Mouse (Mus musculus): ENCODE measurements at regions not wholly inside any gene's neighbourhood (a gene's known extent, or its start where the extent isn't known, plus 50 kb on each side); places are given as distances from the start of the nearest gene placed in this dataset.
"Not testable (repeated sequence)": the region's sequence is repeated elsewhere in the genome, so short reads cannot be mapped to it uniquely, and the experiment has no call there.

DNA sequence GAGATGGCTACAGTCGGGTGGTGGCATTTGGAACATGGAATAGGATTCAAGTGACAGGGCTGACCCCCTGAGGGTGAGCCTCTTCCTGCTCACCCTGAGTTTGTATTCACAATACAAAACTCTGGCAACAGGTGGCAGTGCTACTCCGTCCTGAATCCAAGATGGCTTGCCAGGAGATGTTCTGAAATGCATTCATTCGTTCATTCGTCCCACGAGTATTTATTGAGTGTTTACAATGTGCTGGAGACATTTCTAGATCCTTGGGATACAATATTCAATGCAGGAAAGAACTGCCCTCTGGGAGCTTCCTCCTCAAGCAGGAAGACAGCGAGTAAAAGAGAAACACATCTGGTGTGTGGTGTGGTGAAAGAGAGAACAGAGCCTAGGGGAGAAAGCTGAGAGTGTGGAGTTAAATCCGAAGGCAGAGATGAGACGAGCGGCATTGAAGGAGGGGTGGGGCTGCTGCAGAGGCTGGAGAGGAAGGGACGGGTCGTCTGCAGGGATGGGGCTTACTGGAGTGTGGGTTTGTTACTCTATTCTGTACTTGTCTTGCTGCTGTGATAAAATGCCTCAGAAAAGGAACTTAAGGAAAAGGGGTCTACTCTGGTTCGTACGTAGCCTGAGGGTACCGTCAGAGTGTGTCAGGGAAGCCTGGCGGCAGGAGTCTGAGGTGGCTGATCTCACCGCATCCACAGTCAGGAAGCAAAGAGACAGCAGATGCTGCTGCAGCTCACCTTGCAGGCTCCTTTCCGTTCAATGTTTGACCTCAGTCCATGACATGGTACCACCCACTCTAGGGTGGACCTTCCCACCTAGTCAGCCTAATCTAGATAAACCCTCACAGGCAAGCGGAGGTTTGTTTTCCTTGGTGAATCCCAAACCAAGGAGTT is 125.9 kb upstream of the Haao start:
- ATAC-seq (replicated peaks; ENCODE audit: low FRiP score, poor library complexity, severe bottlenecking), result no peak

- ATAC-seq (replicated peaks; ENCODE audit: low FRiP score, poor library complexity, severe bottlenecking), result no peak
Measured at GRCm38 (mm10) chr17:83972874-83973273, 125.1 kb upstream of the Haao start.

GRCm38 (mm10) chr17:83972470-83972869 is 124.7 kb upstream of the Haao start:
- ATAC-seq (replicated peaks; ENCODE audit: low FRiP score, poor library complexity, severe bottlenecking), result no peak

GRCm38 (mm10) chr17:83972026-83972425 is 124.3 kb upstream of the Haao start:
- no peak for ATAC-seq (replicated peaks; ENCODE audit: low FRiP score, poor library complexity, severe bottlenecking)

- ATAC-seq (replicated peaks; ENCODE audit: low FRiP score, poor library complexity, severe bottlenecking), result no peak
Measured at GRCm38 (mm10) chr17:83969407-83969826, 121.7 kb upstream of the Haao start.

DNA sequence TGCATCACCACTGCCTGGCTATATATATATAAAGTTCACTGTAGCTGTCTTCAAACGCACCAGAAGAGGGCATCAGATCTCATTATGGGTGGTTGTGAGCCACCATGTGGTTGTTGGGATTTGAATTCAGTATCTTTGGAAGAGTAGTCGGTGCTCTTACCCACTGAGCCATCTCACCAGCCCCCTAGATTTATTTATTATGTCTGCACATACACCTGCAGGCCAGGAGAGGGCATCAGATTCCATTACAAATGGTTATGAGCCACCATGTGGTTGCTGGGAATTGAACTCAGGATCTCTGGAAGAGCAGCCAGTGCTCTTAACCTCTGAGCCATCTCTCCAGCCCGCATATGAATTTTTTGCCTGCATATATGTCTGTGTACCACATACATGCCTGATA is 120.4 kb upstream of the Haao start:
- not testable (repeated sequence) for ATAC-seq (replicated peaks; ENCODE audit: low FRiP score, poor library complexity, severe bottlenecking)

GRCm38 (mm10) chr17:83967007-83967406 is 119.2 kb upstream of the Haao start:
- no peak for ATAC-seq (replicated peaks; ENCODE audit: low FRiP score, poor library complexity, severe bottlenecking)

GRCm38 (mm10) chr17:83964454-83965211 is 116.9 kb upstream of the Haao start:
- no peak for ATAC-seq (replicated peaks; ENCODE audit: low FRiP score, poor library complexity, severe bottlenecking)

DNA sequence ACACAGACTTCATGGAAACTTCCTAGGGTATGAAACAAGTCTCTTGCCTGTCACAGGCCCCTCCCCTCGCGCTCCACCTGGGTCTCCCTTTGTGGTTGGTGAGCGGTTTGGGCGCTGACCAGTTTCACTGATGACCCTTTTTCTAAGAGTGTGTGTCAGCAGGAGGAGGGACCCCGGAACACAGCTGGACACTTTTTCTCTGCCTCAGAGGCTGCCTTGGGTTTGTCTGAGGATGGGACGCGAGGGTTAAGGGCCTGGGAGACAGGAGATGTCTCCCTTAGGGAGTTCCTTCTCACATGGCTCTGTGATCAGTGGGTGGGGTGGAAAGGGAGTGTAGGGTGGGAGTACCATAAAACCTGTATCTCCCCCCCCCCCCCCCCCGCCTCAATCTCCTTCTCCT is 115.8 kb upstream of the Haao start:
- no peak for ATAC-seq (replicated peaks; ENCODE audit: low FRiP score, poor library complexity, severe bottlenecking)

- no peak for ATAC-seq (replicated peaks; ENCODE audit: low FRiP score, poor library complexity, severe bottlenecking)
Measured at GRCm38 (mm10) chr17:83962841-83963240, 115.1 kb upstream of the Haao start.

GRCm38 (mm10) chr17:83962126-83962525 is 114.4 kb upstream of the Haao start:
- ATAC-seq (replicated peaks; ENCODE audit: low FRiP score, poor library complexity, severe bottlenecking), result no peak

GRCm38 (mm10) chr17:83960821-83961220 is 113.1 kb upstream of the Haao start:
- ATAC-seq (replicated peaks; ENCODE audit: low FRiP score, poor library complexity, severe bottlenecking), result no peak

DNA sequence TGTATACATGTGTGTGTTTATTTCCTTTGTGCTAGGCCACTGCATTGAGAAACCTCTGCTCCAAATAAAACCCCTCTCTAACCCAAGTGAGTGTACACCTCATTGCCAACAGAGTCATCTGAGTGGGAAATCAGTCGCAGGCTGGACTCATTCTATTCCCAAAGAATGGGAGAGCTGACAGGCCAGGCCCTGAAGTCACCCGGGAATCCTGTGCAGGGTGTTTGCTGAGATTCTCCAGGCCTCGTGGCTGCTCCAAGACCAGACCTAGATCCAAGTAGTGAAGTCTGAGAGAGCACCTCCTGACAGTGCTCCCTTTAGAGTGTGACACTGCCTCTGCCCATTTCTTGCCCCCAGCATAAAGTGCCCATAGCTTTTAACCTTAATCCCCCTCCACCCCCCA is 112.4 kb upstream of the Haao start:
- ATAC-seq (replicated peaks; ENCODE audit: low FRiP score, poor library complexity, severe bottlenecking), result no peak

GRCm38 (mm10) chr17:83959159-83959848 is 111.5 kb upstream of the Haao start:
- no peak for ATAC-seq (replicated peaks; ENCODE audit: low FRiP score, poor library complexity, severe bottlenecking)

- no peak for ATAC-seq (replicated peaks; ENCODE audit: low FRiP score, poor library complexity, severe bottlenecking)
Measured at GRCm38 (mm10) chr17:83958706-83959105, 110.9 kb upstream of the Haao start.

DNA sequence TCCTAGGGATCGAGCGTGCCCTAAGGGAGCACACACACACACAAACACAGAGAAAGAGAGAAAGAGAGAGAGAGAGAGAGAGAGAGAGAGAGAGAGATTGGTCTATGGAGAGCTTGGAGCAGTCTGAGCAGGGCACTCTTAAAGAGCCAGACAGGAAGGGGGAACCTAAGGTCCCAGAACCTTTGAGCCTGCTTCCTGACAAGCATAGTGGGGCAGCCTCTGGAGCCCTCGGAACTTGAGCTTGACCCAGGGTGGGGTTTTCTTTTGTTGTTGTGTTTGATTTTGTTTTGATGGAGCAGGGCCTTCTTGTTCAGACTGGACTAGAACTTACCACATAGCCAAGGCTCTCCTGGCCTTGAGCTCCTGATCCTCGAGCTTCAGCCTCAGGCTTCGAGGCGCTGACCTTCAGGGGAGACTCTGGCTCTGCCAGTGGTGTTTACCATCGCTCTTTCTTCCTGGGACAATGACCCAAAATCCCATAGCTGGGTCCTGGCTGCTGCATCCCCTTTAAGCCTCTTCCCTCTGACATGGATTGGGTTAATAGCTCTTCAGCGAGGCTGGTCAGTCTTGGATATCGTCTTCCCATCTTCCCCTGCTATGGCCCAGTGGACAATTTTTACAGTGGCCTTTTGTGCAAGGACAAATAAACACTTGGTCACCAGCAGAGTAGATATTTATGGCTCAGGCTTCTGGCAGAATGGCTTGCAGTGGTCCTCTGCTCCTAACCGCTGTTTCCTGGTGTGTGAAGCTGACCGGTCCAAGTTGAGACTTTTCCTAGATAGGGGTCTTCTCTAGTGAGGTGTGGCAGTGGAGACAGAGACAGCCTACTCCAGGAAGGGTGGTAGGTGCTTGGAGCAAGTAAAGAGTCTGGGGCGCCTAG is 110.1 kb upstream of the Haao start:
- ATAC-seq (replicated peaks; ENCODE audit: low FRiP score, poor library complexity, severe bottlenecking), result no peak

DNA sequence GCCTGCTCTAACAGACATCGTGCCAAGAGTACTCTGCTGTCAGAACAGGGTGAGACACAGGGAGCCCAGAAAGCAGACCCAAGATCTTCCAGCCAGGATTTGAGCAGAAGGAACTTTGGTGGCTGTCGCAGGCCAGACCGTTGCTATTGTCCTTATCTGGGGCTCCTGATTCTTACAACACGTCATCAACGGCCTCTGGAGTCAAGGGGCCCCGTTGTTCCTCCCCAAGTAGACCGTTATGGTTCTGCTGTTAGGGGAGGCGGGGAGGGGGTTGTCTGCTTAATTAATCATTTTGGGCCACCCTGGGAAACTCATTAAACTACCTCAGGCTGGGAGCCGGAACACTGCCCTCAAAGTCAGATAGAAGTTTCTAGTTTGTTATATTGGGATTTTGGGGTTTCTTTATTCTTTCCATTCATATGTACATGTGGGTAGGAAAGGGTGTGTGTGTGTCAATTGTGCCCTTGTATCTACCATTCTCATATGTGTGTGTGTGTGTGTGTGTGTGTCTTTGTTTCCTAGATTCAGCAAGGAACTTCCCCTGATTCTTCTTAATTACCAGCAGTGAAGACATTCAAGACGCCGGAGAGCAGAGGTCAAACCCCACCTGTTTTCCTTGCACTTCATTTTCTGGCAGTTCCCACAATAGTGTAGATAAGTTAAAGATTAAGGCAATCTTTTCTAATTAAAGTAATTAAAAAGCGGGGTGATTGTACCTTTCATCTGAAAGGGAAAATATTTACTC is 109.2 kb upstream of the Haao start:
- no peak for ATAC-seq (replicated peaks; ENCODE audit: low FRiP score, poor library complexity, severe bottlenecking)

- no peak for ATAC-seq (replicated peaks; ENCODE audit: low FRiP score, poor library complexity, severe bottlenecking)
Measured at GRCm38 (mm10) chr17:83955978-83956377, 108.2 kb upstream of the Haao start.

Data from erythroid progenitor cell, adult 5-6 weeks (primary cell).